Mouse (Mus musculus) small intestine, adult 2 months (tissue): ENCODE results near the gene Prkca.

Experiments
- CTCF ChIP-seq: fragments of 200-500 bp; IDR thresholded peaks from 2 replicates; pipeline ENCODE4 v1.5.1; 2012; ENCODE audit warnings: low read depth, mild to moderate bottlenecking, control low read depth, inconsistent platforms, low read length, moderate library complexity, mixed read lengths; ENCODE audit not compliant: insufficient replicate concordance, insufficient read length; ENCODE audit errors: extremely low read depth
- POLR2A ChIP-seq: fragments of 200-500 bp; IDR thresholded peaks from 2 replicates; pipeline ENCODE4 v1.6.1; 2012; ENCODE audit warnings: low read depth, mild to moderate bottlenecking, control low read depth, inconsistent platforms, low read length, moderate library complexity

DNA sequence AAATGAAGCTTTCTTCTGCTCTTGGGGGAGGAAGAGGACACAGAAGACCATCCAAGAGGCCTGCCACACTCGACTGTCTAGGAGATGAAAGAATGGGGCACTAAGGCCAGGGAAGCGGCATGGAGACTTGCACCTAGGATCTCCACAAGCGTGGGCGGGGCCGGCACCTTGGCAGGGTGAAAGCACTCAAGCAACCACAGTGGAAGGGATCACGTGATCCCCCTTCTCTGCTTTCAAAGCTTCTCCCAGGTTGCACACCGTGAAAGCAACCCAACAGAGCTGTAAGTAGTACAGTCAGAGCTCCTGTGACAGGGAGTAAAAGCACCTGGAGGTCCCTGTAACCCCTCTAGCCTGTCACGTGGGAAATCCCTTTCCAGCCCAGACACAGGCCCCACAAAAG, 72.4 kb downstream of the Prkca start:
- TF ChIP-seq CTCF, result no peak
- no peak for TF ChIP-seq POLR2A
